Mouse (Mus musculus) lung, postnatal 0 days (tissue): ENCODE results near the gene Ss18l2. TPM values are rescaled to one million over a fixed set of nuclear protein-coding genes. Genes with fewer than 3 reads are reported as not detected.
A peak's percentile ranks its signal among the peaks of the same experiment; 100 is the strongest.

Source experiments
- ATAC-seq: fragments of 200-750 bp; cut with Nextera tagmentation; 2 replicates; pipeline ENCODE4 v1.8.0; 2017; ENCODE audit warnings: moderate library complexity
- DNase-seq: peaks from one replicate; pipeline ENCODE4 v3.0.0-alpha.2; 2016; ENCODE audit warnings: low spot score
- H3K27ac ChIP-seq: fragments of 300-500 bp; sonication (generic); 2 replicates; pipeline ENCODE4 v1.5.1; 2014; ENCODE audit warnings: antibody characterized with exemption, mild to moderate bottlenecking, low read length, mixed read lengths
- H3K27me3 ChIP-seq: fragments of 300-500 bp; sonication (generic); replicated peaks from 2 replicates; pipeline ENCODE4 v1.6.1; 2014; ENCODE audit warnings: low read length, mixed read lengths; ENCODE audit not compliant: insufficient read depth
- H3K36me3 ChIP-seq: fragments of 300-500 bp; sonication (generic); 2 replicates; pipeline ENCODE4 v1.6.1; 2014; ENCODE audit warnings: low read length, mixed read lengths; ENCODE audit not compliant: insufficient read depth
- H3K4me1 ChIP-seq: fragments of 300-500 bp; sonication (generic); 2 replicates; pipeline ENCODE4 v1.6.1; 2014; ENCODE audit warnings: antibody characterized with exemption, low read depth, low read length, mixed read lengths; ENCODE audit not compliant: insufficient read depth
- H3K4me2 ChIP-seq: fragments of 300-500 bp; sonication (generic); replicated peaks from 2 replicates; pipeline ENCODE4 v1.6.1; 2014; ENCODE audit warnings: low read depth, mild to moderate bottlenecking, low read length, moderate library complexity, mixed read lengths
- H3K4me3 ChIP-seq: fragments of 300-500 bp; sonication (generic); 2 replicates; pipeline ENCODE4 v1.5.1; 2014; ENCODE audit warnings: low read depth, low read length
- H3K9ac ChIP-seq: fragments of 300-500 bp; sonication (generic); replicated peaks from 2 replicates; pipeline ENCODE4 v1.6.1; 2014; ENCODE audit warnings: low read depth, mild to moderate bottlenecking
- H3K9me3 ChIP-seq: fragments of 300-500 bp; sonication (generic); 2 replicates; pipeline ENCODE4 v1.6.1; 2016; ENCODE audit warnings: low read length, mixed read lengths
- CTCF ChIP-seq: IDR thresholded peaks from 2 replicates; pipeline ENCODE4 v1.5.1; 2016; ENCODE audit warnings: antibody characterized with exemption, mild to moderate bottlenecking
- EP300 ChIP-seq: IDR thresholded peaks from 2 replicates; pipeline ENCODE4 v1.6.1; 2016; ENCODE audit warnings: antibody characterized with exemption, mild to moderate bottlenecking, control low read depth
- WGBS: fragments of 180-500 bp; shearing (Covaris S2); extraction: QIAGEN DNeasy Blood & Tissue Kit; methylation state at CpG from one replicate; pipeline ENCODE4 v1.1.7; 2014; 5-methylcytosine and 5-hydroxymethylcytosine counted together
- polyA plus RNA-seq: library from polyadenylated mRNA; unstranded; fragments of >200 nt; fragmentation: Nextera tagmentation; extraction: Ambion mirVana; gene quantifications from 2 replicates; pipeline ENCODE4 v1.2.1, GENCODE M21; 2015

Gene Ss18l2
- 79.7 and 104 TPM in 2 replicates for polyA plus RNA-seq

- WGBS: 5% methylated on average over 28 of the region's 37 CpGs
These were observed at the start of gene Ss18l2 for GRCm38 (mm10) chr9:121709898-121710583. Gene Ss18l2 (plus strand): TSS chr9:121710329.

DNA sequence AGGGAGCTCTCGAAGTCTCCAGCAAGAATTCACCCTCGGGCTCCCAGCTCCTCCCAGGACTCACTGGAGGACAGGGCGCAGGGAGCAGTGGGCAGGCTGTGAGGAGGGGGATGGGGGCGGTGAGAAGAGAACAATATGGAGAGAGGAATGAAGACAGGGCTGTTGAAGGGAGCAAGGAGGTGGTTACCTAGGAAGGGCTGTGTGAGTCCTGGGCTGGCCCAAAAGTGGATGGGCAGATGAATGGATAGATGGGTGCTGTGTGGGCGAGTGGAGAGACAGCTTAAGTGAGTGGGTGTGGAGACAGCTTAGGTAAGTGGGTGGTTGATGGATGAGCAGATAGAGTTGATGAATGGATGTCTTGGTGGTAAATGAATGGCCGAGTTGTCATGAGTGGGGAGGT is 46.7 kb upstream of the Ss18l2 start:
- H3K9ac ChIP-seq: no peak overlapping the region
- peaks cover 6% of the 10 kb centered on the region; the same call in 1 of the 2 replicates for H3K27me3 ChIP-seq
- ATAC-seq: no peak
- no peaks in the 10 kb centered on the region for H3K9me3 ChIP-seq
- no peak for TF ChIP-seq EP300
- TF ChIP-seq CTCF: no peak
- no peak for DNase-seq
- no peaks in the 10 kb centered on the region for H3K36me3 ChIP-seq
- H3K4me3 ChIP-seq: no peak overlapping the region
- no peak overlapping the region for H3K4me2 ChIP-seq
- WGBS: 65% methylated on average over 6 of the region's 6 CpGs
- no peak overlapping the region for H3K27ac ChIP-seq
- H3K4me1 ChIP-seq: no peaks in the 10 kb centered on the region

More at GRCm38 (mm10) chr9:121709898-121710583, at the start of gene Ss18l2:
- DNase-seq: peak; percentile 99
- no peaks in the 10 kb centered on the region; the same call in 1 of the 2 replicates for H3K36me3 ChIP-seq
- peaks cover 8% of the 10 kb centered on the region; the same call in 1 of the 2 replicates for H3K4me1 ChIP-seq
- no peaks in the 10 kb centered on the region for H3K9me3 ChIP-seq
- H3K27me3 ChIP-seq: no peaks in the 10 kb centered on the region
- peak within 1 kb of the TSS; percentile 77 for H3K4me2 ChIP-seq
- peak within 1 kb of the TSS; percentile 95 for H3K27ac ChIP-seq
- H3K4me3 ChIP-seq: peak within 1 kb of the TSS; percentile 87
- TF ChIP-seq CTCF: no peak
- ATAC-seq: peak; percentile 99
- H3K9ac ChIP-seq: peak within 1 kb of the TSS; percentile 90

- DNase-seq (no peak), ATAC-seq (no peak)
- Histone ChIP-seq H3K36me3 (no peaks in the 10 kb centered on the region), H3K4me2 (no peak overlapping the region), H3K4me3 (no peak overlapping the region), H3K9ac (no peak overlapping the region), H3K4me1 (no peaks in the 10 kb centered on the region; the same call in 1 of the 2 replicates), H3K9me3 (no peaks in the 10 kb centered on the region), H3K27ac (no peak overlapping the region), H3K27me3 (peaks cover 13% of the 10 kb centered on the region)
- 76% methylated on average over 5 of the region's 5 CpGs for WGBS
- TF ChIP-seq EP300 (no peak), CTCF (no peak)
These were observed 46.0 kb upstream of the Ss18l2 start for GRCm38 (mm10) chr9:121664104-121664503.

DNA sequence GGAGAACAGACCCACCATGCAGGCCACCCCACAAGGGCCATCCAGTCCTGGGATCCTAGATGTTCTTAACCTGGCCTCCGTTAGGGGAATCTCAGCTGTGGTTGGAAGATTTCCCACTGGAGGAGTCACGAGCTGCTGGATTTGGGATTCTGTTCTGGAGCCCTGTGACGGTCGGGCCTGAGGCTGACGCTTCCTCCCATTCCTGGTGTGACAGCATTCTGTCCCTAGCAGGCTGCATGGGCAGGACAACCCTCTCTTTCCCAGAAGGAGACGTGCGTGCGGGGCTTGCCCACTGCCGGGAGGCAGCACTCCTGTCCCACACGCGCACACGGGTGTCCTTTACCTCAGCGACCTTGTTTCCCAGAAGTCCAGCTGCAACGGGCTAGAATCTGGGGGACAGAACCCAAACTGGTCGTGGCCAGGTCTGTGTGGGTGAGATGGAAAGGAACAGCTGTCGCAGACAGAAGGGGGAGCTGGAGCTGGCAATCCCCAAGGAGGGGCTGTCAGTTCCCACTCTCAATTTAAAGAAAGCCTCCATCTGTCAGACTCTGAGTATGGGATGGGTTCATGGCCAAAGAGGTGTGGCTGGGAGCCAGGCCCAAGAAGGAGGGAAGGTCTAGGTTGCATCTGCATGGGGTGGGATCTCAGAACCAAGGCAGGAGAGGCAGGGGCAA is 43.0 kb upstream of the Ss18l2 start:
- H3K27ac ChIP-seq: no peak overlapping the region
- H3K36me3 ChIP-seq: no peaks in the 10 kb centered on the region
- no peak; the same call in 1 of the 2 replicates for TF ChIP-seq CTCF
- no peak for TF ChIP-seq EP300
- peak; percentile 32 for DNase-seq
- H3K4me3 ChIP-seq: no peak overlapping the region
- no peak overlapping the region for H3K4me2 ChIP-seq
- H3K4me1 ChIP-seq: peaks cover 7% of the 10 kb centered on the region
- peak; percentile 20; the same call in 1 of the 2 replicates for ATAC-seq
- 65% methylated on average over 16 of the region's 16 CpGs for WGBS
- H3K9ac ChIP-seq: no peak overlapping the region
- peaks cover 25% of the 10 kb centered on the region for H3K27me3 ChIP-seq
- no peaks in the 10 kb centered on the region for H3K9me3 ChIP-seq

- Histone ChIP-seq H3K9ac (no peak overlapping the region), H3K27ac (no peak overlapping the region), H3K4me3 (no peak overlapping the region), H3K27me3 (peaks cover 25% of the 10 kb centered on the region), H3K36me3 (no peaks in the 10 kb centered on the region), H3K4me1 (peaks cover 7% of the 10 kb centered on the region), H3K4me2 (no peak overlapping the region), H3K9me3 (no peaks in the 10 kb centered on the region)
- no peak for ATAC-seq
- 64% methylated on average over 10 of the region's 11 CpGs for WGBS
- TF ChIP-seq EP300 (no peak), CTCF (no peak; the same call in 1 of the 2 replicates)
- DNase-seq: no peak
These were observed 42.3 kb upstream of the Ss18l2 start for GRCm38 (mm10) chr9:121667822-121668221.

GRCm38 (mm10) chr9:121669348-121669791 is 40.8 kb upstream of the Ss18l2 start:
- WGBS: 1% methylated on average over 28 of the region's 28 CpGs
- TF ChIP-seq CTCF: peak; percentile 94
- TF ChIP-seq EP300: no peak
- ATAC-seq: peak; percentile 68
- Histone ChIP-seq H3K9me3 (no peaks in the 10 kb centered on the region), H3K4me3 (peak overlapping the region; percentile 5; the same call in 1 of the 2 replicates), H3K36me3 (no peaks in the 10 kb centered on the region), H3K4me2 (peak overlapping the region; percentile 42), H3K4me1 (peaks cover 7% of the 10 kb centered on the region), H3K27ac (no peak overlapping the region), H3K27me3 (peaks cover 25% of the 10 kb centered on the region), H3K9ac (no peak overlapping the region)
- DNase-seq: peak; percentile 76
